Mouse (Mus musculus) bone marrow macrophage, adult 2 months (primary cell): Measurements from ENCODE around the gene Zfyve9.

ENCODE experiments used
- CTCF ChIP-seq: IDR thresholded peaks from 2 replicates; pipeline ENCODE4 v1.5.1; 2012; ENCODE audit warnings: low read depth, mild to moderate bottlenecking, low read length, moderate library complexity
- POLR2A ChIP-seq: IDR thresholded peaks from 2 replicates; pipeline ENCODE4 v1.6.1; 2012; ENCODE audit warnings: mild to moderate bottlenecking, low read depth, low read length, borderline replicate concordance

- TF ChIP-seq CTCF = no peak
- no peak for TF ChIP-seq POLR2A
Observed at GRCm38 (mm10) chr4:108782421-108783085, 2.0 kb upstream of the Zfyve9 start.
